Mouse (Mus musculus) lung, embryonic 15.5 days (tissue): Measurements from ENCODE around the gene Trim10. TPM values are rescaled to one million over a fixed set of nuclear protein-coding genes. Genes with fewer than 3 reads are reported as not detected.

Experiments
- ATAC-seq: fragments of 200-750 bp; cut with Nextera tagmentation; 2 replicates; pipeline ENCODE4 v1.8.0; 2017; ENCODE audit warnings: moderate number of reproducible peaks, borderline replicate concordance; ENCODE audit not compliant: low FRiP score, low TSS enrichment; ENCODE audit errors: extremely low read depth
- H3K27ac ChIP-seq: fragments of 300-500 bp; sonication (generic); 2 replicates; pipeline ENCODE4 v1.5.1; 2015; ENCODE audit warnings: moderate library complexity, mild to moderate bottlenecking, inconsistent platforms
- H3K27me3 ChIP-seq: fragments of 300-500 bp; sonication (generic); 2 replicates; pipeline ENCODE4 v1.6.1; 2015; ENCODE audit warnings: inconsistent platforms
- H3K36me3 ChIP-seq: fragments of 300-500 bp; sonication (generic); 2 replicates; pipeline ENCODE4 v1.6.1; 2015; ENCODE audit warnings: inconsistent platforms
- H3K4me1 ChIP-seq: fragments of 300-500 bp; sonication (generic); 2 replicates; pipeline ENCODE4 v1.6.1; 2015; ENCODE audit warnings: inconsistent platforms
- H3K4me2 ChIP-seq: fragments of 300-500 bp; sonication (generic); 2 replicates; pipeline ENCODE4 v1.6.1; 2015; ENCODE audit warnings: inconsistent platforms, mild to moderate bottlenecking, moderate library complexity
- H3K4me3 ChIP-seq: fragments of 300-500 bp; sonication (generic); 2 replicates; pipeline ENCODE4 v1.5.1; 2015; ENCODE audit warnings: mild to moderate bottlenecking, inconsistent platforms
- H3K9ac ChIP-seq: fragments of 300-500 bp; sonication (generic); 2 replicates; pipeline ENCODE4 v1.6.1; 2015; ENCODE audit warnings: inconsistent platforms
- H3K9me3 ChIP-seq: fragments of 300-500 bp; sonication (generic); 2 replicates; pipeline ENCODE4 v1.6.1; 2016; ENCODE audit warnings: inconsistent platforms
- WGBS: fragments of 180-500 bp; shearing (Covaris S2); methylation state at CpG from one replicate; pipeline ENCODE4 v1.1.7; 2015; 5-methylcytosine and 5-hydroxymethylcytosine counted together
- polyA plus RNA-seq: library from polyadenylated mRNA; unstranded; fragments of >200 nt; fragmentation: Nextera tagmentation; extraction: Ambion mirVana; gene quantifications from 2 replicates; pipeline ENCODE4 v1.2.1, GENCODE M21; 2015

The Trim10 gene
- polyA plus RNA-seq, 1 experiment from 2014 or later: 4.0 TPM

DNA sequence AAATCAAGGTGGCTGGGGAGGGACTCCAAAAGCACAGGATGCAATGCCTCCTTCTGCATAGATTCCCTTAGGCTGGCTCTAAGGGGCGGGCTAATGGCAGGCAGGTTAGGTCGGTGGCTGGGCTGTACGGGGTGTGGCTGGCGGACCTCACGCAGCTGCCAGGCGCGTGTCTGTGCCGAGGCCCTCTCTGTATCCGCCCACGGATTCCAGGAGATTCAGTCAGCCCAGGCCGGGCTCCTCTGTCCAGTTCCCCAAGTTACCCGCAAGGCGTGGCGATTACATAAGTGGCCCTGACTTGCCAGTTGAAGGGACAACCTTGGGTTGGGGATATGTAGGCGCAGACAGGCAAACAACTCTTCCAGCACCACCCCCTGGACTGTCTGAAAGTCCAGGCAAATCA is 50.9 kb downstream of the Trim10 start:
- ATAC-seq: no peak
- no peak overlapping the region for H3K4me3 ChIP-seq
- H3K9me3 ChIP-seq: no peaks in the 10 kb centered on the region
- no peak overlapping the region for H3K9ac ChIP-seq
- 37% methylated on average over 15 of the region's 15 CpGs for WGBS
- H3K4me2 ChIP-seq: no peak overlapping the region
- H3K4me1 ChIP-seq: no peaks in the 10 kb centered on the region
- H3K27me3 ChIP-seq: no peaks in the 10 kb centered on the region
- no peaks in the 10 kb centered on the region for H3K36me3 ChIP-seq
- no peak overlapping the region for H3K27ac ChIP-seq

DNA sequence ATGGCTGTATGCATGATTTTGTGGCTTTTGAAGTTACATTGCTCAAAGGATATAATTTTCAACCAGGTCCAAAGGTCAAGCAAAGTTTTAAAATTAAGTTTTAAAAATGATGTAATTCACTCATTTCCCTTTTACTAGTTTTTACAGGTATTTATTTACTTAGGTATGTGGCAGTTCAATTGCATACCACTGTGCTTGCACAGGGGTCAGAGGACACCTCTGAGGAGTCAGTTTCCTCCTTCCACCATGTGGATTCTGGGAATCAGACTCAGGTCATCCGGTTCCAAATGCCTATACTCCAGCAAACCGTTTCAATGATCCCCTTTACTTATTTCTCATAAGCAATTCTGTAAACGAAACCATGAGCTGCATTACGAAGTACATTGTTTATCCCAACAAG is 53.3 kb downstream of the Trim10 start:
- no peak overlapping the region for H3K9ac ChIP-seq
- 73% methylated on average over 4 of the region's 4 CpGs for WGBS
- H3K4me3 ChIP-seq: no peak overlapping the region
- H3K9me3 ChIP-seq: no peaks in the 10 kb centered on the region
- no peak for ATAC-seq
- H3K27ac ChIP-seq: no peak overlapping the region
- H3K4me1 ChIP-seq: no peaks in the 10 kb centered on the region
- H3K4me2 ChIP-seq: no peak overlapping the region
- no peaks in the 10 kb centered on the region for H3K27me3 ChIP-seq
- H3K36me3 ChIP-seq: no peaks in the 10 kb centered on the region

DNA sequence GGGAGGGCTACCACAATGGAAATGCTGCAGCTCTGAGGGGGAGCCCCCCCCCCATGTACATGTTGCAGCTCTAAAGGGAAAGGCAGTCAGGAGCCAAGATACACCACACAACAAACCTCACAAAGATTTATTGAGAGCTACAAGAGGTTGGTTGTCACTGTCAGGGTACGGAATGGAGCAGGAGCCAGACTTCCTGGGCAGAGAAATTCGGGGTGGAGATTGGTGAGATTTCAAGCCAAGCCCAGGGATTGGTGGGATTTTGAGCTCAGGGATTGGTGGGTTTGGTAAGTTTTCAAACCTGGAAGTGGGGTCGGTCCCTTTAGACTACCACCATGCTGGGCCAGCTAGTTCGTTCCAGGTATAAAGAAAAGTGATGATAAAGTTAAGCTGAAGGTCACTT is 54.1 kb downstream of the Trim10 start:
- Histone ChIP-seq H3K4me3 (no peak overlapping the region), H3K9ac (no peak overlapping the region), H3K36me3 (no peaks in the 10 kb centered on the region), H3K9me3 (no peaks in the 10 kb centered on the region), H3K4me2 (no peak overlapping the region), H3K27me3 (no peaks in the 10 kb centered on the region), H3K4me1 (no peaks in the 10 kb centered on the region), H3K27ac (no peak overlapping the region)
- no peak for ATAC-seq
- WGBS: 50% methylated on average over 4 of the region's 4 CpGs

Other genes with a start within 250 kb of the Trim10 start
- not detected in 2 replicates for gene H2-M9, start 226.9 kb upstream of the Trim10 start, polyA plus RNA-seq
- gene H2-M1, start 197.4 kb upstream of the Trim10 start, polyA plus RNA-seq: not detected in 2 replicates
- gene H2-M10.5, start 96.7 kb upstream of the Trim10 start, polyA plus RNA-seq: not detected in 2 replicates
- gene H2-M10.6, start 57.4 kb upstream of the Trim10 start, polyA plus RNA-seq: not detected in 2 replicates
- 39.2 and 43.6 TPM in 2 replicates for gene Trim26, start 32.4 kb upstream of the Trim10 start, polyA plus RNA-seq
- 0.14 and 0.21 TPM in 2 replicates for gene Trim15, start 2.4 kb upstream of the Trim10 start, polyA plus RNA-seq
- gene Trim40, start 20.5 kb downstream of the Trim10 start, polyA plus RNA-seq: not detected in 2 replicates
- 0.09 and 0.16 TPM in 2 replicates for gene Trim31, start 28.5 kb downstream of the Trim10 start, polyA plus RNA-seq
- 0.43 and 1.1 TPM in 2 replicates for gene Rnf39, start 73.3 kb downstream of the Trim10 start, polyA plus RNA-seq
- 104 and 113 TPM in 2 replicates for gene Ppp1r11, start 82.2 kb downstream of the Trim10 start, polyA plus RNA-seq
- gene Znrd1, start 89.0 kb downstream of the Trim10 start, polyA plus RNA-seq: 98.4 and 102 TPM in 2 replicates
- 5.2 and 6.7 TPM in 2 replicates for gene Znrd1as, start 89.0 kb downstream of the Trim10 start, polyA plus RNA-seq
- not detected in 2 replicates for gene 2410137M14Rik, start 111.7 kb downstream of the Trim10 start, polyA plus RNA-seq
- gene H2-M5, start 120.0 kb downstream of the Trim10 start, polyA plus RNA-seq: 0.40 and 0.48 TPM in 2 replicates
- gene Zfp57, start 131.6 kb downstream of the Trim10 start, polyA plus RNA-seq: 77.9 and 79.8 TPM in 2 replicates
- 0.14 TPM in 1 of 2 replicates, not detected in the other for gene Mog, start 153.8 kb downstream of the Trim10 start, polyA plus RNA-seq
- 9.4 and 9.7 TPM in 2 replicates for gene Gabbr1, start 176.4 kb downstream of the Trim10 start, polyA plus RNA-seq
- not detected in 2 replicates for gene Olfr90, start 218.9 kb downstream of the Trim10 start, polyA plus RNA-seq
- gene Olfr91, start 228.7 kb downstream of the Trim10 start, polyA plus RNA-seq: not detected in 2 replicates